Mouse (Mus musculus) frontal cortex, postnatal 36 days (tissue): ENCODE data around the gene Ros1.
A peak's percentile ranks its signal among the peaks of the same experiment; 100 is the strongest.

ENCODE experiments used
- DNase-seq, 2 experiments: peaks; one replicate each; pipeline ENCODE4 v3.0.0; 2022; ENCODE audit warnings: low spot score in 2 of 2

The Ros1 gene

GRCm38 (mm10) chr10:52194957-52195852 lies at the start of gene Ros1:
Gene Ros1 (minus strand): TSS chr10:52195244.
- no peak for DNase-seq

DNA sequence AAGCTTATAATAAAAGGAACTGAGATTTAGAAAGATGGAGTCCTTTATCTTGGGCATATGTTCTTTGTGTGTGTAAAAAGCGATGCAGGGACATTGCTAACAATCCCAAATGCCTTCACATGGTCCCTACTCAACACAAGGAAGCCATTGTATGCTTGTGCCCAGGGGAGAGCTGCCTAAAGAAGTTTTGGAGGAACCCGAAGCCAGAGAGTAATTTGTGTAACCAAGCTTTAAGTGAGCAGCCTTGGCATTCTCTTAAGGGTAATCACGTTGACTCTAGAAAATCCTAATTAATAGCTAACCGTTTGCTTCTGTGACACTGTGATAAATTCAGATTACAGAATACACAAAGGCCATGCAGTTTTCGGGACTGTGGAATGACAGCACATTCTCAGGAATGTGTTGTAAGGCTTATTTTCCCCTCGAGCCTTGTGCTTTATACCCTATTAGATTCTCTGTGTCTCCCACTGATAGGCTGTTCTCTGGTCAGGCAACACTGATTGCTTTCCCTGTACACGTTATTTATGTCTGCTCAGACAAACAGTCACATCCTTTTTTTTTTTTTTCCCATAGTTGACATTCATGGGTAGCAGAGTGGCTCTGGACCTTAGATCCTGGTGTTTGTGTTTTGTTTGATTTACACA lies 47.8 kb upstream of the Ros1 start:
- no peak for DNase-seq

- DNase-seq = no peak
These were observed 47.0 kb upstream of the Ros1 start for GRCm38 (mm10) chr10:52242015-52242414.

- DNase-seq = no peak
These were observed 40.4 kb upstream of the Ros1 start for GRCm38 (mm10) chr10:52235461-52235860.

- DNase-seq = no peak
These were observed 39.6 kb upstream of the Ros1 start for GRCm38 (mm10) chr10:52234654-52234981.

DNA sequence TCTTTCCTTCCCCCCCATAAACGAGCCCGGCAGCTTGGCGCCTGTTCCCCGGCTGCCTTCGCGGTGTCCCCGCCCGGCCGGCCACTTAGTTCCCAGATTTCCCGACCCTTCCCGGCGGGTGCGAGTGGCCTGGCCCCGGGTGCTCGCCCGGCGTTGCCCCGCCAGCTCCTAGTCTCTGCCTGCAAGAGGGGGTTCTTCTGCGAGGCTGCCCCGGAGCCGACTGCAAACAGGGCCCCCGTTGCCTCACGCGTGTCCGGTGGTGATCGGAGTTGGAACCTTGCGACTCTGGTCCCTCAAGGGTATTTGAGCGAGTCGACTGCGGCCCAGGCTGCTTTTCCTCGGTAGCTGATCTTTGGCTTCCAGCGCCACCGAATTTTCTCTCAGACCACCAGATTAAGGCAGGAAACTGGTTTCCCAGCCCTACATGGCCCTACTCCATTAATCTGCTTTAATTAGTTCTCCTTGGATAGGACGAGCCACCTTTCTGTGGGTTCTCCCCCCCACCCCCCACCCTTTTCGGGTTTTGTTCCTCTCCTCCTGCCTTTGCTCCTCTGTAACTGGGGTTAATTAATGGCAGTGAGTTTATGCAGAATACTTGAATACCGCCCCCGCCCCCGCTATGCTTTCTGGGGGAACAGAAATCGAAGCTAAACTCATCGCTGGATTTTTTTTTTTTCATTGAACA lies 39.1 kb upstream of the Ros1 start:
- peak; percentile 22 to 30 for DNase-seq

DNA sequence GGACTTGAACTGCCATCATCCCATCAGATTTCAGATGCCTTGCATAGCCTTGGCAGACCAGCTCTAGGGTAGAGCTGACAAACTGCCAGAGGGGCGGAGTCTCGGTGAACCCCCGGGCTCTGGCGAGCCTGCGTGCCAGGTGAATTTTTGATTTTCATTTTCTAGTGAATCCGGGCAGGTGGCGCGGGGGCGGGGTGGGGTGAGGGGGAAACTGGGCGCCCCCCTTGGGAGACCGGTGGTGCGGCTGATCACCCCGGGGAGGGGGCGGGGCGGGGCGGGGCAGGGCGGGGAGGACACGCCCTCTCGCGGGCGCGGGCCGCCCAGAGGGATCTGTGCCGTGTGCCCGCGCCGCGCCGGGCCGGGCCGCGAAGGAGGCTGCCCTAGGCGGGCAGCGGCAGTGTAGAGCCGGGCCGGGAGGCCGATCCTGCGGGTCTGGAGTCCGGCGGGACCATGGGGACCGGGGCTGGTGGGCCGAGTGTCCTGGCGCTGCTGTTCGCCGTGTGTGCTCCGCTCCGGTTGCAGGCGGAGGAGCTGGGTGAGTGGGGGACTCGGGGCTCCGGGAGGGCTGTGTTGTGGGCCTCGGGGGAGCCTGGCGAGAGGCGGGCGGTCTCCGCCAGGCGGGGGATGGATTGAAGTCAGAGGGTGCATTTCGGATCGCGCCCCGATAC lies 38.4 kb upstream of the Ros1 start, which contains the start of gene Dcbld1:
TSS of gene Dcbld1 (plus strand) at position 319 of the 668 bp plus-strand sequence.
- peak; percentile 32 to 36 for DNase-seq

DNA sequence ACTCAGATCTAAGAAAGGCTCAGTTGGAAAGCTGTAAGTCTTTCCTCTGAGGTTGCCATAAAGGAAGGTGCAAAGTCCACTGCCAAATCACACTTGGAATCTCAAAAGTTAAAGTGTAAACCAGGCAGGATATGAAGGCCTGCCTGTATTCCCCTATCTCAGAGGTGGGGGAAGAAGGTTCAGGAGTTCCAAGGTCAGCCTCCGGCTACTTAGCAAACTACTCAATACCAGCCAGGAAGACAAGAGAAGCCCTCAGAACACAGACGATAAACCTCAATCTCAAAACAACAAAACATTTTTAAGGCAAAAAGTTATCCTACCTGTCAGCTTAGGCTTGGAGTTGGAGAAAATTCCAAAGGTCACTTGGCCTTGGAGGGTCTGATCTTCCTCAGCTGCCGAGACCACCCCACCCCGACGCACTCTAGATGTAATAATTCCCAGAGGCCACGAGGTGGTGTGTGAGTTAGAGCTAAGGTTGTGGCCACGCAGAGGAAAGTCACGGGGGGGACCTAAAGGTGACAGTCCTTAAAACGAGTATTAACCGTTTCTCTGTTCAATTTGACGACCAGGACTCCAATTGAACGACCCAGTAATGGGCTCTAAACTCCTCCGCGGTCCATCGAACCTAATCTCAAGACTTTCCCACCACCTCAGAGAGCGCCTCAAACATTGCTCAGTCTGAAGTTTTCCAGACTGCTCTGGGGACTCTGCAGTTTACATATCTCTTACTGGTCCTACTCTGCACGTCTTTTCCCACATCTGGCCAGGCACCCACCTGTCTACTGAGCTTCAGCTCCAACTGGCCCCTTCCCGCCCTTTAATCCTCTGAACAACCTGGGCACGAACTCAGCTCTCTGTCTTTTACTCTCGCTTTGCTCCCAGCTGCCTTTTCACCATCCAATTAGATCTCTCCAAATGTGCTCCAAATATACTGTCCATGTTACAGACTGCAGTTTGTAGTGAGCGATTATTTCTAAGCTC lies 37.4 kb upstream of the Ros1 start:
- DNase-seq = no peak

GRCm38 (mm10) chr10:52219600-52219999 lies 24.6 kb upstream of the Ros1 start:
- DNase-seq = no peak

DNA sequence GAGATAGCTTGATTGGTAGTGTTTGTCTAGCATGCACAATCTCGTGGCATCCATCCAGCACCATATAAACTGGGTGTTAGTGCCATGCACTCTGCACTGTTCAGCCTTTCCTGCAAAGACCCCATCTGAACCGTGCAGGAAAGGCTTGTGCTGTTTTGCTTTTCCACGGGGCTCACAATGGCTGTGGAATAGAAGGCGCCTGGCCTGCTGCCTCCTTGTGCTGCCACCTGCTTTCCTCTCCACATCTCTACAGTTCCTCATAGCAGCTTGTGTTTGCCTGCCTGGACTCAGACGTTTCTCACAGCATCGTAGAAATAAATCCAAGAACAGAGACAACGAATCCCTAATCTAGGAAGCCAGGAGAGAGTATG lies 22.5 kb upstream of the Ros1 start:
- DNase-seq = peak in 1 of 2 experiments; percentile 12

GRCm38 (mm10) chr10:52216797-52217563 lies 21.9 kb upstream of the Ros1 start:
- DNase-seq = peak; percentile 51 to 67

- no peak for DNase-seq
These were observed 20.3 kb upstream of the Ros1 start for GRCm38 (mm10) chr10:52215267-52215818.

DNA sequence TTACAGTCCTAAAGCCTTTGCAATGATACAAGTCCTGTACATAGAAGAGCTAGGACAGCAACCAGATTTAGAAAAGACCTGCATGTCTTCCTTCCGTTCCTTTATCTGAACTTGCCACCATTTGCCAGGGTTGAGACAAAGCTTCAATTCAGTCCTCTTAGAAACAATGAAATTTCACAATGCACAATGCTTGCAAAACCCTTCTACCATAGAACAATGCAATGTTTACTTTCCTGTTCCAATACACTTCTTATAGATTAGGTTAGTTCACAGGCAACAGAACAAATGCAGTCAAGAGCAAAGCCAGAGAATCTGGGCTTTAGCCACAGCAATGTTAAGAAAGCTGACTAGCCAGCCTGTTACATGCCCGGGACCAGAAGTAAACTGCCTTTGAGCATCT lies 9.0 kb upstream of the Ros1 start:
- no peak for DNase-seq

GRCm38 (mm10) chr10:52185900-52186299 lies 9.1 kb downstream of the Ros1 start:
- DNase-seq = peak; percentile 4 to 16

DNA sequence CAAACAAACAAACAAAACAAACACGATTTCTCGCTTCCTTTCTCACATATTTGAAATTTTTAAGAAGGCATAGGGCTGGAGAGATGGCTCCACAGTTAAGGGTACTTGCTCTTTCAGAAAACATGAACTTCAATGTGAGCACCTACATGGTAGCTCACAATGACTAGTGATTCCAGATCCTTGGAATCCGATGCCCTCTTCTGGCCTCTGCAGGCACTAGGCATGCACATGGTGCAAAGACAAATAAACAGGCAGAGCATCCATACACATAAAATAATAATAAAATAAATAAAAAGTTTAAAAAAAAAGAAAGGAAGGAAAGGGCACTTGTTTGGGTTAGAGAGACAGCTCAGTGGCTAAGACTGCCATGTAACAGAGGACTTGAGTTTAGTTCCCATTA lies 12.2 kb downstream of the Ros1 start:
- no peak for DNase-seq

GRCm38 (mm10) chr10:52174376-52174775 lies 20.7 kb downstream of the Ros1 start:
- no peak for DNase-seq

DNA sequence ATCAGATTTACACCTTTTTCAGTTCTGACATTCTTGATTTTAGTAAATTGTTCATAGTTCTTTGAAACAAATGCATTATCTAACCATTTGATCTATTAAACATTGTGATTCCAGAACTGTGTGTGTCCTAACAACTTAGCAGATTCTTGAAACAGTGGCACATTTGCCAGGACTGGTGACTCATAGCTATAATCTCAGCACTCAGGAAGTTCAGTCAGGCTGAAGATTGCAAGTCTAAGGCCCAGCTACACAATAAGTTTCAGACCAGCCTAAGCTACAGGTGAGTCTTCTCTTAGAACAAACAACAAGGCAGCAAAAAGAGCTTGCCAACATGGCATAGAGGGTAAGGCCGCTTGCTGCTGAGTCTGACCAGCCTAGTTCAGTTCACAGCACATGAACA lies 24.6 kb downstream of the Ros1 start:
- no peak for DNase-seq

- no peak for DNase-seq
These were observed 25.2 kb downstream of the Ros1 start for GRCm38 (mm10) chr10:52169841-52170240.

DNA sequence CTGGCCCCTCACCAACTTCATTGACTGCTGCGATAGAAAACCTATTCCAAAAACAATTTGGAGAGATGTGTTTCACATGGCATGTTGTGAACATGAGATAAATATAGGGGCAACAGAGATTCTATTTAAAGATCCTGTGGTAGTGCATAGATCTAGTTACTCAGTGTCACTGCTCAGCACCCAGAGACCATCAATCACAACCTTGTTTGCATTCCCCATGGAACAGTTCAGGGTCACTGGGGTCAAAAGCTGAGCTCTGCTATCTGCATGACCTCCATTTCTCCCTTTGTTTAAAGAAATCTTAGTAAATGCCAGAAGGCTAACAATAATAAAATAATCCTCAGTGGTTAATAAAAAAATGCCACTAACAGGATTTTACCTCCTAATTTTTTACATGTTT lies 29.7 kb downstream of the Ros1 start:
- DNase-seq = no peak

- DNase-seq = no peak
These were observed 34.4 kb downstream of the Ros1 start for GRCm38 (mm10) chr10:52160604-52161003.
